Mouse (Mus musculus) cerebellum, adult 8-10 months (tissue): ENCODE results near the gene Stom.

Experiments used
- DNase-seq: peaks from one replicate; pipeline ENCODE4 v3.0.0; 2022

The Stom gene

GRCm38 (mm10) chr2:35270531-35270984, 66.2 kb downstream of the Stom start:
- peak; percentile 32 for DNase-seq

- no peak for DNase-seq
These were observed 67.0 kb downstream of the Stom start for GRCm38 (mm10) chr2:35269716-35270260.

DNA sequence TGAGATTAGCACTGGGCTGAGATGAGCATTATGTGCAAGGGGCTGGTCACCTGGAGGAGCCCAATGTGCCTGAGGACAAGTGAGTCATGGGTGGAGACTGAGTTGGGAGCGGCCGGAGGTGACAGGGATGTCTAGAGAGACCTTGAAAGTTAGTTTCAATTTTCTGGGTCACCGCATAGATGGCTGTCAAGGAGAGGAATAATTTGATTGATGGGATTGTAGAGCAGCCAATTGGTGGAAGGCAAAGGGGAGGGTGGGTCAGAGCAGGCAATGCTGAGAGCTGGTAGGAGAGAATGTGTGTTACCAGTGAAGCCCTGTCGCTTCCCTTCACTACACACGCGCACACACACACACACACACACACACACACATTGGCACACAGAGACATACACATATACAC, 67.6 kb downstream of the Stom start:
- no peak for DNase-seq

DNA sequence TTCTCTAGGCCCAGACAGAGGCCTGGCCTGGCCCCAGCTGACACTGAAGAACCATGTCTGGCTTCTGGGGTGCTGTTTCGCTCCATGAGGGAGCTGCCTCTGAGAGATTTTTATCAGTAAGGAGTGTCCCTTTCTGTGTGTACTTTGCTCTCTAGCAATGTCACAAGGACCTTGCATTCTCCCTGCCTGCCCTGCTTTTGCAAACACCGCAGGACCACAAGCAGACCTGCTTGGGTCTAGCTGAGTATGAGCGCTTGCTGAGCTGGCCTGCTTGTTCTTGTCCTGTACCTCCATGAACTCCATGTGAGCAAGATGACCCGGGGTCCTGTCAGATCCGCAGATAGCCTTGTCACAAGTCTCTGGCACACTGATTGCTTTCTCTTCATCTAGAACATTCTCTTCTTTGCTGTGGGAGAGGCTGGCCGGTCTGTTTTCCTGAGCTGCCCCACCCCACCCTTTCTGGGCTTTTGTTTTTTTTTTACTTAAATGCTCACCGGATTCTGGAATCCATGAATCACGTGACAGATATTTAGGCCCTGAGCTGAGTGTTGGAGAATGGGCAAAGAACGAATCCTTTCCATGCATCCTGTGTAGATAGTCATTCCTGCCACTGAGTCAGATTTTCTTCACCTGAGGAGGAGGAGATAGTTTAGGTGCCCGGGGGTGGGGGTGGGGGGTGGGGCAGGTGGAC, 68.8 kb downstream of the Stom start:
- no peak for DNase-seq

- no peak for DNase-seq
These were observed 69.5 kb downstream of the Stom start for GRCm38 (mm10) chr2:35267156-35267875.

DNA sequence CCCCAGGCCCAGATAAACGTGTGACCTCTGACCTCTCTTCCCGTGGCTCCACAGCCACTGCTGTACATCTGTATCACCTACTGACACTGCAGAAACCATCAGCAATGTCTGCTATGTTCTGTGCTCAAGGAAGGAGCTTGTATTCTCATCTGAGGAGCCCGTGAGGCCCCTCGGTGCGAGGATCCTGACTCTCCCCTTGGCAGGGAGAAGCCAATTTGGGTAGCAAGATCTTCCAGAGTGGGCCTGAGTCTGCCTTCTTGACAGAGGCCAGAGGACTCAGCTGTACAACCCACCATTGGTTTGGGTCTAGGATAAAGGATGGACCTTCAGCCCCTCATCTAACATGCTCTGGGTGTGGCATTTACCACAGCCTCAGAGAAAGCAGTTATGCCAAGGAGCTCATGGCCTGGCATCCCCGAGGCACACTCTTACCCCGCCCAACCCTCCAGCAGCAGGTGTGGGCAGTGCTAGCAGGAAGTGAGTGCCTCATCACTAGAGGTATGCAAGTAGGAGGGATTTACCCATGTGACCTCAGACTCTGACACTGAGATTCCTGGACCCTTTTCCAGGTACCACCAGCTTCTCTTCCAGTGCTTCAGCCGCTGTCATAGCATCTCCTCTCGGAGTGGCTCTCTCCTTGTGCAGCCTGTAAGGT, 70.4 kb downstream of the Stom start:
- no peak for DNase-seq

GRCm38 (mm10) chr2:35265775-35266174, 71.0 kb downstream of the Stom start:
- no peak for DNase-seq

DNA sequence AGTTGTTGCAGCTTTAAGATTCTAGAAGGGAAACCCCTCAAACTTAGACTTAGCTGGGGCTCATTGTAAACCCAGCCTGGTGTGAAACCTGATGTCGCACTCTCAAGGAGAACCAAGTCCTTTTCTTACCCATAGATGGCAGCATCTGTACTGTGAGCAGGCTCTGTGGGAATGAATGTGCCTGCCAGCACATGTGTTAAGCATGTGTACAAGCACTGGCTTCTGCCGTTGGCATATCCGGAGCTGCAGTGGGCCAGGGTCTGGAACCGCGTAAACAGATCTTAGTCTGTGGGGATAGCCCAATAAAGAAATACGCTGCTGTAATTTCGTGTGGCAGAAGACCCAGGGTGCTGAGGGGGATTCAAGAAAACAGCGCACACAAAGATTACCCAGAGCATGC, 71.5 kb downstream of the Stom start:
- DNase-seq = no peak

- no peak for DNase-seq
These were observed 72.7 kb downstream of the Stom start for GRCm38 (mm10) chr2:35264095-35264494.
